Mouse (Mus musculus) G1E (cell line): ENCODE measurements around the gene Kpna1. TPM values are rescaled to one million over a fixed set of nuclear protein-coding genes. Genes with fewer than 3 reads are reported as not detected.
"Not testable (repeated sequence)": the region's sequence is repeated elsewhere in the genome, so short reads cannot be mapped to it uniquely, and the experiment has no call there.

Experiments
- ATAC-seq: 2 replicates; pipeline ENCODE4 v1.8.0; 2016; ENCODE audit warnings: mild to moderate bottlenecking; ENCODE audit not compliant: insufficient number of reproducible peaks, poor library complexity, low FRiP score, severe bottlenecking; ENCODE audit errors: extremely low read depth
- DNase-seq: peaks from one replicate; pipeline ENCODE4 v3.0.0; 2012; ENCODE audit warnings: low spot score
- H3K27me3 ChIP-seq: 2 replicates; pipeline ENCODE4 v1.6.1; 2012; ENCODE audit warnings: mild to moderate bottlenecking, low read length, inconsistent platforms; ENCODE audit not compliant: insufficient read depth
- H3K36me3 ChIP-seq: replicated peaks from 2 replicates; pipeline ENCODE3; 2012; ENCODE audit warnings: mild to moderate bottlenecking, inconsistent platforms
- H3K4me1 ChIP-seq: 2 replicates; pipeline ENCODE4 v1.6.1; 2012; ENCODE audit warnings: low read depth, low read length, inconsistent platforms, mixed read lengths; ENCODE audit not compliant: insufficient read depth
- H3K4me3 ChIP-seq: 2 replicates; pipeline ENCODE4 v1.5.1; 2012; ENCODE audit warnings: low read depth, mild to moderate bottlenecking, inconsistent platforms, low read length, moderate library complexity, mixed read lengths
- H3K9me3 ChIP-seq: replicated peaks from 2 replicates; pipeline ENCODE4 v1.6.1; 2012; ENCODE audit warnings: inconsistent platforms
- CTCF ChIP-seq: IDR thresholded peaks from 2 replicates; pipeline ENCODE4 v1.5.1; 2012; ENCODE audit warnings: low read depth, low read length, inconsistent platforms, mixed read lengths
- GATA1 ChIP-seq: IDR thresholded peaks from 2 replicates; pipeline ENCODE4 v1.6.1; 2012; ENCODE audit warnings: borderline replicate concordance, low read length, inconsistent platforms, mixed read lengths
- GATA2 ChIP-seq: IDR thresholded peaks from 2 replicates; pipeline ENCODE4 v1.6.1; 2012; ENCODE audit warnings: low read depth, low read length, inconsistent platforms, borderline replicate concordance
- POLR2AphosphoS5 ChIP-seq: IDR thresholded peaks from 2 replicates; pipeline ENCODE4 v1.6.1; 2012; ENCODE audit warnings: low read depth, low read length, inconsistent platforms; ENCODE audit not compliant: insufficient replicate concordance
- TAL1 ChIP-seq: conservative IDR thresholded peaks from 2 replicates; pipeline ENCODE4 v1.6.1; 2012; ENCODE audit warnings: low read depth, low read length, inconsistent platforms, mixed read lengths
- polyA plus RNA-seq: library from polyadenylated mRNA; stranded (reverse); fragments of >175 nt; gene quantifications from 2 replicates; pipeline ENCODE4 v1.2.3, GENCODE M21; 2012
- total RNA-seq, 2 experiments: library from RNA; stranded (forward) in 1 of 2; stranded (reverse) in 1 of 2; fragments of 200-1000 nt in 1 of 2; fragments of >200 nt in 1 of 2; fragmentation: Nextera tagmentation in 1 of 2; gene quantifications; 2 replicates each; pipeline ENCODE4 v1.2.3; 2014 to 2017

Gene Kpna1
- total RNA-seq (2014; fragmentation: Nextera tagmentation) = 70.1 and 85.2 TPM in 2 replicates
- 49.2 and 53.7 TPM in 2 replicates for total RNA-seq (2017)
- polyA plus RNA-seq = 51.4 and 54.1 TPM in 2 replicates

- H3K27me3 ChIP-seq, H3K4me1 ChIP-seq, H3K36me3 ChIP-seq, H3K4me3 ChIP-seq, DNase-seq, H3K9me3 ChIP-seq, ATAC-seq: not testable (repeated sequence)
These were observed at the start of gene Kpna1 for GRCm38 (mm10) chr16:35978450-35978849. Kpna1 (plus strand) TSS chr16:35978750.

DNA sequence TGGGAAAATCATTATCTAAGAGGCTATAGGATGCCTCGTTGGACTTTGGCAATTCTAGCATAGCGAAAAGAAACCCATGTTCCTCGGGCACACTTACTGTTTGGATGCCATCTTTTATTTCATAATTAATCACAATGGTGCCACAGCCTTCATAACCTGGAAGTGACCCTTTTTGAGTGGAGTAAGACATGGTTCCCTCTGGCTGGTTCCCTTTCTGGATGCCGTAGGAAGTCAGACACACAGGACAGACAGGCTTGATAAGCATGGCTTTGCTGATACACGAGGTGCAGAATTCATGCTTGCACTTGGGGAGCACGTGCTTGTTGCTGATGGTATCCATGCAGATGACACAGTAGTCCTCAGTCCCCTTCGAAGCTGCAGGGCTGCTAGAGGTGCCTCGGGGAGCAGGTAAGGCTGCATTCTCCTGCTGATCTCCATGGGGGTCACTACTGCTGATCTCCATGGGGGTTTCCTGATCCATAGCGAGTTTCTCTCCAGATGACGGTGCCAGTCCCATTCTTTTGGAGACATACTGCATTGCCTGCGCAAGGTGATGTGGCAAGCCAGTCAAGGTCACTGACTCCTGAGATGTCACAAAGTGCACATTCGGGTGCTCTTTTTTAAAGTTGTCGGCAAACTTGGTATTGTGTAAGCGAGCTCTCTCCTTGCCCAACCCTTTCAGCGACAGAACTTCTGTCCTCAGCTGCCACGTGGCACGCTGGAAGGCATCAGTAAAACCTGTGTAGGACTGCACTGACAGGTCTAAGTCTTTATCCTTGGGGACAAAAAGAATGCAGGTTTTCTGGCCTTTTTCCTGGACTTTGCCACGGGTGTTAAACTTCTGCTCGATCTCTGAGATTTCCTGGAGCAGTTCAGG is 46.1 kb upstream of the Kpna1 start:
- Histone ChIP-seq H3K4me3 (no peak overlapping the region), H3K4me1 (peaks cover 4% of the 10 kb centered on the region; the same call in 1 of the 2 replicates), H3K9me3 (no peaks in the 10 kb centered on the region), H3K27me3 (no peaks in the 10 kb centered on the region), H3K36me3 (peaks cover 68% of the 10 kb centered on the region)
- ATAC-seq (no peak), DNase-seq (no peak)
- no peak for TF ChIP-seq TAL1
- TF ChIP-seq POLR2AphosphoS5 = no peak
- TF ChIP-seq GATA2 = no peak
- TF ChIP-seq GATA1 = no peak
- TF ChIP-seq CTCF = no peak

GRCm38 (mm10) chr16:35933181-35933580 is 45.4 kb upstream of the Kpna1 start:
- H3K4me1 ChIP-seq = peaks cover 9% of the 10 kb centered on the region; the same call in 1 of the 2 replicates
- TF ChIP-seq POLR2AphosphoS5 = no peak
- no peak for TF ChIP-seq TAL1
- no peak for TF ChIP-seq CTCF
- TF ChIP-seq GATA2 = no peak
- no peak for ATAC-seq

GRCm38 (mm10) chr16:35938211-35939151 is 40.1 kb upstream of the Kpna1 start, which contains the start of the genes Parp9 and Dtx3l:
Parp9 (plus strand) TSS chr16:35938470.
Dtx3l (minus strand) TSS chr16:35939151.
- peaks cover 30% of the 10 kb centered on the region for H3K4me1 ChIP-seq
- peaks cover 52% of the 10 kb centered on the region for H3K36me3 ChIP-seq
- no peaks in the 10 kb centered on the region for H3K9me3 ChIP-seq
- H3K4me3 ChIP-seq = peak within 1 kb of the TSS; percentile 84
- TF ChIP-seq CTCF (no peak), POLR2AphosphoS5 (no peak), TAL1 (no peak), GATA1 (no peak), GATA2 (no peak)
- no peaks in the 10 kb centered on the region for H3K27me3 ChIP-seq
- DNase-seq (peak; percentile 50), ATAC-seq (no peak)

More at GRCm38 (mm10) chr16:35933181-35933580, 45.4 kb upstream of the Kpna1 start:
- DNase-seq = no peak
- H3K27me3 ChIP-seq = no peaks in the 10 kb centered on the region
- no peak overlapping the region for H3K4me3 ChIP-seq
- no peaks in the 10 kb centered on the region for H3K9me3 ChIP-seq
- peaks cover 68% of the 10 kb centered on the region for H3K36me3 ChIP-seq

DNA sequence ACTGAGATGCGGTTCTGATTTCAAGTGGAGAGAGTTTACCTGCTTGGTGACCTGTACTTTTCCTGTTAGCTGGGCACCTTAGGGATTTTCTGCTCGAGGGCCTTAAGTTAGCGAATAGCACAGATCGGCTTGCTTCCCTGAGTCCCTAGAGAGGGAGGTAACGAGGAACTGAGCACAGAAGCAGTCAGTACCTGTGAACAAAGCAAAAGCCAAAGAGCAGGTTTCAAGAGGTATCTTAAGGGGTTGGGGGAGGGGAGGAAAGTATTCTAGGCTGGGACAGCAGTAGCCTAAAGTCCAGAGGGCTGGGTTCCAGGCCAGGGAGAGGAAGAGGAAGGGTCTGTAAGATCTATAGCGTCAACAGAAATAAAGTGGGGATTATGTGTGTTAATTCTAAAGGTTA is 39.3 kb upstream of the Kpna1 start:
- Histone ChIP-seq H3K4me1 (peaks cover 30% of the 10 kb centered on the region), H3K9me3 (no peaks in the 10 kb centered on the region), H3K4me3 (peak overlapping the region; percentile 84), H3K36me3 (peaks cover 51% of the 10 kb centered on the region), H3K27me3 (no peaks in the 10 kb centered on the region)
- DNase-seq = peak; percentile 19
- no peak for ATAC-seq
- TF ChIP-seq CTCF (no peak), GATA1 (no peak), POLR2AphosphoS5 (no peak), TAL1 (no peak), GATA2 (no peak)

DNA sequence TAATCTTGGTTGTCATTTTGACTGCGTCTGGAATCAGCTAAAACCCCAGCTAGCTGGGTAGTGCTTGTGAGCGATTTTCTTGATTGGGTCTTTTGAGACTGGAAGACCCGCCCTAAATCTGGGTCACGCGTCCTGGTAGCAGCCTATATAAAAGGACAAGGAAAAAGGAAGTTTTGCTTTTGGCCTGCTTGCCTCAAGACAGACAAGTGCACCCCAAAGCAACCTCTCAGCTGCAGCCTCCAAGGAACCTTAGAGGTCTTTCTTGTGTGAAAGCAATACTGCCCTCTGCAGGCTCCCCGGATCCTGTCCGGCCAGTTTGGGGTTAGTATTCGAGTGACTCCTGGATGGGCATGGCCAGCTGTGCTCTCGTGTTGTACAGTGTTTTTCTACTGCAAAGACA is 38.9 kb upstream of the Kpna1 start:
- Histone ChIP-seq H3K4me1 (peaks cover 30% of the 10 kb centered on the region), H3K36me3 (peaks cover 49% of the 10 kb centered on the region), H3K27me3 (no peaks in the 10 kb centered on the region), H3K4me3 (peak overlapping the region; percentile 84), H3K9me3 (no peaks in the 10 kb centered on the region)
- peak; percentile 75 for DNase-seq
- ATAC-seq = peak; percentile 88
- TF ChIP-seq POLR2AphosphoS5 (peak; percentile 79; the same call in 1 of the 2 replicates), GATA1 (no peak), CTCF (peak; percentile 52; the same call in 1 of the 2 replicates), TAL1 (no peak), GATA2 (no peak)
